Mouse (Mus musculus): ENCODE measurements around the gene Jmjd8. TPM values are rescaled to one million over a fixed set of nuclear protein-coding genes. Genes with fewer than 3 reads are reported as not detected.
"Not testable (repeated sequence)": the region's sequence is repeated elsewhere in the genome, so short reads cannot be mapped to it uniquely, and the experiment has no call there.

The Jmjd8 gene
- polyA plus RNA-seq, 1 experiment from 2014 or later, result 40.6 TPM

DNA sequence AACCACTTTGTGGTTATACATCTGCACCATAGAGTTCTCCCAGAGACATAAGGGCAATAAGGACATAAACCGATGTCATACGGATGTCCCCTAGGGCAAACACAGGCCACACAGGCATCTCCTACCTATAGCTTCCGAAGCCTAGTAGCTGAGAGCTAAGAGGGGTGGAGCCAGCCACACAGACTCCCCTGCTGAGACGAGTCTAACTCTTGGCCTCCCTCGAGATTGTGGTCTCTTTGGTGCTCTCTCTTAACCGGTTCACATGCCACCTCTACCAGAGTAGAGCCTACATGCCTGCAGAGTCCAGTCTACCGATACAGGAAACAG lies 38.8 kb downstream of the Jmjd8 start:
- Histone ChIP-seq H3K4me2 (peak overlapping the region; percentile 98), H3K36me3 (ENCODE audit: insufficient read depth) (no peaks in the 10 kb centered on the region), H3K27me3 (ENCODE audit: insufficient read depth, low read length) (no peaks in the 10 kb centered on the region), H3K27ac (ENCODE audit: low read depth) (no peak overlapping the region), H3K9ac (peak overlapping the region; percentile 56; the same call in 1 of the 2 replicates), H3K4me1 (ENCODE audit: insufficient read depth) (0 out of 2 replicates have a peak, but pooled peaks cover 3% of the 10 kb centered on the region), H3K9me3 (ENCODE audit: low read depth, low read length) (no peaks in the 10 kb centered on the region), H3K4me3 (ENCODE audit: low read depth, low read length) (peak overlapping the region; percentile 80)
- no peak for DNase-seq
- ATAC-seq (ENCODE audit: insufficient read depth), result no peak
- WGBS, result 12% methylated on average over 7 of the region's 7 CpGs
- TF ChIP-seq CTCF (IDR thresholded peaks at IDR 0.05; ENCODE audit: low read depth), result no peak

DNA sequence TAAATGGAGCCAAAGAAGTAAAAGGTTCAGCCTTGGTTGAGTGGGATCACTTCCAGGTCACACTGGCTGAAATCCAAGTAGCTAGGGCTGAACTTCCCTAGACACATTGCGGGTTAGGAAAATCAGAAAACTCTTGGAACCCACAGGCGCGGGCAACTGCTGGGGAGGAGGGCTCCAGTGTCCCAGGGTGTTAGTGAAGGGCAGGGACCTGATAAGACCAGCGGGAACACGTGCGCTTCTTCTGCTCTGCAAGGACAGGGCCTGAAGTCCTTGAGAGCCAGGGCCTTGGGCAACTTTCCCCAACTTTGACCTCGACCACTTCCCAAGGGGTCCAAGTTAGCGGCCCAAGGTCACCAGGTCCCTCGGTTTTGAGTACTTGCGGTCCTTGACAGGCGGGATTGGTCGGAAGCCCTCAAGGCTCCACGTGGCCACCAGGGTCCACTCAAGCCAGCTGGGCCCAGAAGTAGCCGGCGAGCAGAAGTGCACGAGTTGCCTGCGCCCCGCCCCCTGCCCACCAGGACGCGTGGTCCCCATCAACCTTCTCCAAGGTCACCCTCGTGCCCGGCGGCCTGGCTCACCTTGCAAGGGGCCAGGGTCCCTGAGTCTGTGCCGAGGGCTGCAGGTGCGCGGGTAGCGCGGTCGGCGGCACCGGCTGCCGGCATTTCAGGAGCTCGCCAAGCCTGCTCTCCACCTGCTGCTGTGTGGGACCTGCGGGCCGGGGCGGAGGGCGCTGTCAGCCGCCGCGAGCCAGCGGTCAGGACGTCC lies 39.4 kb downstream of the Jmjd8 start:
- WGBS, result under 1% methylated on average over 40 of the region's 42 CpGs
- Histone ChIP-seq H3K9me3 (ENCODE audit: low read depth, low read length) (no peaks in the 10 kb centered on the region), H3K4me2 (peak overlapping the region; percentile 98), H3K27ac (ENCODE audit: low read depth) (peak overlapping the region; percentile 48; the same call in 1 of the 2 replicates), H3K27me3 (ENCODE audit: insufficient read depth, low read length) (no peaks in the 10 kb centered on the region), H3K36me3 (ENCODE audit: insufficient read depth) (no peaks in the 10 kb centered on the region), H3K4me1 (ENCODE audit: insufficient read depth) (0 out of 2 replicates have a peak, but pooled peaks cover 3% of the 10 kb centered on the region), H3K9ac (peak overlapping the region; percentile 56), H3K4me3 (ENCODE audit: low read depth, low read length) (peak overlapping the region; percentile 80)
- no peak for TF ChIP-seq CTCF (IDR thresholded peaks at IDR 0.05; ENCODE audit: low read depth)
- ATAC-seq (ENCODE audit: insufficient read depth), result peak; percentile 36
- DNase-seq, result peak; percentile 42

GRCm38 (mm10) chr17:25868601-25869191 lies 40.0 kb downstream of the Jmjd8 start, which contains the start of gene Mcrip2:
Mcrip2 (minus strand) TSS chr17:25868764.
- DNase-seq (peak; percentile 90), ATAC-seq (ENCODE audit: insufficient read depth) (peak; percentile 91)
- WGBS, result under 1% methylated on average over 24 of the region's 24 CpGs
- Histone ChIP-seq H3K4me2 (peak within 1 kb of the TSS; percentile 98), H3K4me3 (ENCODE audit: low read depth, low read length) (peak within 1 kb of the TSS; percentile 80), H3K9me3 (ENCODE audit: low read depth, low read length) (no peaks in the 10 kb centered on the region), H3K27me3 (ENCODE audit: insufficient read depth, low read length) (no peaks in the 10 kb centered on the region), H3K36me3 (ENCODE audit: insufficient read depth) (no peaks in the 10 kb centered on the region), H3K4me1 (ENCODE audit: insufficient read depth) (0 out of 2 replicates have a peak, but pooled peaks cover 3% of the 10 kb centered on the region), H3K27ac (ENCODE audit: low read depth) (peak within 1 kb of the TSS; percentile 48; the same call in 1 of the 2 replicates), H3K9ac (peak within 1 kb of the TSS; percentile 56)
- TF ChIP-seq CTCF (IDR thresholded peaks at IDR 0.05; ENCODE audit: low read depth), result peak; percentile 26; the same call in 1 of the 2 replicates

DNA sequence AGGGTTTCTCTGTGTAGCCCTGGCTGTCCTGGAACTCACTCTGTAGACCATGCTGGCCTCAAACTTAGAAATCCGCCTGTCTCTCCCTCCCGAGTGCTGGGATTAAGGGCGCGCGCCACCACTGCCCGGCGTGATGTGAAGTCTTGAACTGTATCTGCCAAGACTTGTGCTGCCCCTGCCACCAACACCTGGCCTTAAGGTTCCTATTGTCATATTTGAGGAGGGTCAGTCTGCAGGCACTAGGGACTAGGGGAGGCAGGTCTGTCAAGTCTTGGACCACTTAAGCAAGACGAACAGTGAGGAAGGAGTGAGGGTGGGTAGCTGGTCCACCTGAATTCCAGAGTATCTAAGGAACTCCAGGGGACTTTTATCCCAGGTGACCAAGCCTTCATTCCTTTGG lies 40.8 kb downstream of the Jmjd8 start:
- Histone ChIP-seq H3K36me3 (ENCODE audit: insufficient read depth) (no peaks in the 10 kb centered on the region), H3K27ac (ENCODE audit: low read depth) (no peak overlapping the region), H3K4me3 (ENCODE audit: low read depth, low read length) (no peak overlapping the region), H3K4me1 (ENCODE audit: insufficient read depth) (0 out of 2 replicates have a peak, but pooled peaks cover 8% of the 10 kb centered on the region), H3K9me3 (ENCODE audit: low read depth, low read length) (no peaks in the 10 kb centered on the region), H3K4me2 (no peak overlapping the region), H3K27me3 (ENCODE audit: insufficient read depth, low read length) (no peaks in the 10 kb centered on the region), H3K9ac (no peak overlapping the region)
- 81% methylated on average over 8 of the region's 8 CpGs for WGBS
- TF ChIP-seq CTCF (IDR thresholded peaks at IDR 0.05; ENCODE audit: low read depth), result no peak
- no peak for ATAC-seq (ENCODE audit: insufficient read depth)
- DNase-seq, result no peak

GRCm38 (mm10) chr17:25869954-25870353 lies 41.3 kb downstream of the Jmjd8 start:
- H3K36me3 ChIP-seq (ENCODE audit: insufficient read depth), result no peaks in the 10 kb centered on the region
- H3K4me2 ChIP-seq, result no peak overlapping the region
- H3K9ac ChIP-seq, result no peak overlapping the region
- H3K4me3 ChIP-seq (ENCODE audit: low read depth, low read length), result no peak overlapping the region
- ATAC-seq (ENCODE audit: insufficient read depth), result no peak
- 0 out of 2 replicates have a peak, but pooled peaks cover 8% of the 10 kb centered on the region for H3K4me1 ChIP-seq (ENCODE audit: insufficient read depth)
- H3K27ac ChIP-seq (ENCODE audit: low read depth), result no peak overlapping the region
- DNase-seq, result no peak
- 81% methylated on average over 2 of the region's 2 CpGs for WGBS
- no peaks in the 10 kb centered on the region for H3K27me3 ChIP-seq (ENCODE audit: insufficient read depth, low read length)
- TF ChIP-seq CTCF (IDR thresholded peaks at IDR 0.05; ENCODE audit: low read depth), result no peak
- no peaks in the 10 kb centered on the region for H3K9me3 ChIP-seq (ENCODE audit: low read depth, low read length)

DNA sequence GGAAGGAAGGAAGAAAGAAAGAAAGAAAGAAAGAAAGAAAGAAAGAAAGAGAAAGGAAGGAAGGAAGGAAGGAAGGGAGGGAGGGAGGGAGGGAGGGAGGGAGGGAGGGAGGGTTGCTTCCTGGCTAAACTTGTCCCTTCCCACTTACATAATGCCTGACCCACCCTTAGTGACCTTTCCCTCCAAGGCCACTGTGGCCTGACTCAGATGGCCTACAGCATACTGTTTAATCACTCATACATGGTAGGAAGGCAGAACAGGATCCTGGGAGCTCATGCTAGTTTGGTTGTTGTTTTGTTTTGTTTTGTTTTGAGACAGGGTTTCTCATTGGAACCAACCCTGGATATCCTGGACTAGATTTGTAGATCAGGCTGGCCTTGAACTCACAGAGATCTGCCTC lies 42.9 kb downstream of the Jmjd8 start:
- ATAC-seq (ENCODE audit: insufficient read depth); H3K9ac ChIP-seq; H3K4me3 ChIP-seq (ENCODE audit: low read depth, low read length); DNase-seq; H3K36me3 ChIP-seq (ENCODE audit: insufficient read depth); H3K9me3 ChIP-seq (ENCODE audit: low read depth, low read length); H3K27me3 ChIP-seq (ENCODE audit: insufficient read depth, low read length); H3K4me2 ChIP-seq; H3K27ac ChIP-seq (ENCODE audit: low read depth): not testable (repeated sequence)
- peaks cover 15% of the 10 kb centered on the region; the same call in 1 of the 2 replicates for H3K4me1 ChIP-seq (ENCODE audit: insufficient read depth)

DNA sequence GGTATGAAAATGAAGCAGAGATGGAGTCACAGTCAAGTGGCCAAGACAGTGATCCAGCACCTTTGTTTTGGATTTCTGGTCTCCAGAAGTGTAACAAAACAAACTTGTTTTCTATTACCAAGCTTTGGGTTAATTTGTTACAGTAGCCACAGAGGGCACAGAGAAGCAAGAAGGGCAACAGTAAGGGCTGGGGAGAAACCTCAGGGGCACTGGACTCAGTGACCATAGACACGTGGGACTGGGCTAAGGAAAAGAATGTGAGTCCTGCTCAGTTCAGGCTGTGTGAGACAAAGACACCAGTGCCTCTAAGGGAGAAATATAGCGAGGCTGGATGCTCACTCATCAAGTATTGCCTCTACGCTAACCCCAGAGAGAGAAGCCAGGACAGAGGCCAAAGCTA lies 44.0 kb downstream of the Jmjd8 start:
- DNase-seq (no peak), ATAC-seq (ENCODE audit: insufficient read depth) (no peak)
- no peaks in the 10 kb centered on the region for H3K27me3 ChIP-seq (ENCODE audit: insufficient read depth, low read length)
- H3K27ac ChIP-seq (ENCODE audit: low read depth), result no peak overlapping the region
- H3K9me3 ChIP-seq (ENCODE audit: low read depth, low read length), result no peaks in the 10 kb centered on the region
- H3K9ac ChIP-seq, result no peak overlapping the region
- no peak overlapping the region for H3K4me3 ChIP-seq (ENCODE audit: low read depth, low read length)
- TF ChIP-seq CTCF (IDR thresholded peaks at IDR 0.05; ENCODE audit: low read depth), result no peak
- H3K36me3 ChIP-seq (ENCODE audit: insufficient read depth), result 0 out of 2 replicates have a peak, but pooled peaks cover 2% of the 10 kb centered on the region
- H3K4me2 ChIP-seq, result no peak overlapping the region
- 79% methylated on average over 3 of the region's 3 CpGs for WGBS
- H3K4me1 ChIP-seq (ENCODE audit: insufficient read depth), result peaks cover 15% of the 10 kb centered on the region; the same call in 1 of the 2 replicates
